Mouse (Mus musculus) bone marrow, adult 2 months (tissue): ENCODE measurements around the gene Mfsd2a.

Experiments
- CTCF ChIP-seq: fragments of 200-500 bp; IDR thresholded peaks from 2 replicates; pipeline ENCODE4 v1.5.1; 2011; ENCODE audit warnings: low read length, control low read depth; ENCODE audit not compliant: control insufficient read depth, insufficient read depth
- POLR2A ChIP-seq: fragments of 200-500 bp; IDR thresholded peaks from 2 replicates; pipeline ENCODE4 v1.6.1; 2011; ENCODE audit warnings: low read depth, mild to moderate bottlenecking, control low read depth, low read length, borderline replicate concordance; ENCODE audit not compliant: control insufficient read depth

- TF ChIP-seq CTCF (no peak), POLR2A (no peak)
Measured at GRCm38 (mm10) chr4:122961589-122961988, 601 bp upstream of the Mfsd2a start.
